Mouse (Mus musculus) MEL (cell line): ENCODE results near the gene Prkcg.

ENCODE experiments used
- CHD2 ChIP-seq: IDR thresholded peaks from 2 replicates; pipeline ENCODE4 v1.6.1; 2011; ENCODE audit warnings: low read length, improper control_type of control experiment
- CTCF ChIP-seq, 3 experiments: IDR thresholded peaks in 2 of 3; conservative IDR thresholded peaks in 1 of 3; 2 replicates each; pipeline ENCODE4 v1.5.1; 2011 to 2012; ENCODE audit warnings: low read length in 3 of 3, low read depth in 2 of 3, mild to moderate bottlenecking in 2 of 3, improper control_type of control experiment in 1 of 3, inconsistent platforms in 1 of 3, mixed read lengths in 1 of 3, moderate library complexity in 1 of 3; ENCODE audit not compliant: control insufficient read depth in 1 of 3, insufficient read depth in 1 of 3, poor library complexity in 1 of 3, severe bottlenecking in 1 of 3
- EP300 ChIP-seq, 2 experiments: IDR thresholded peaks; 2 replicates each; pipeline ENCODE4 v1.6.1; 2011; ENCODE audit warnings: improper control_type of control experiment in 2 of 2, low read length in 2 of 2, low read depth in 1 of 2, mild to moderate bottlenecking in 1 of 2
- GABPA ChIP-seq: IDR thresholded peaks from 2 replicates; pipeline ENCODE4 v1.6.1; 2012; ENCODE audit warnings: low read depth, mild to moderate bottlenecking, inconsistent platforms, low read length, improper control_type of control experiment, moderate library complexity
- GATA1 ChIP-seq: IDR thresholded peaks from 2 replicates; pipeline ENCODE4 v1.6.1; 2011; ENCODE audit warnings: low read depth, low read length, improper control_type of control experiment
- MAFK ChIP-seq: IDR thresholded peaks from 2 replicates; pipeline ENCODE4 v1.6.1; 2011; ENCODE audit warnings: low read depth, mild to moderate bottlenecking, low read length, improper control_type of control experiment, borderline replicate concordance
- MAX ChIP-seq: IDR thresholded peaks from 2 replicates; pipeline ENCODE4 v1.6.1; 2011; ENCODE audit warnings: low read length, improper control_type of control experiment
- MEF2A ChIP-seq: IDR thresholded peaks from 2 replicates; pipeline ENCODE4 v1.6.1; 2014; ENCODE audit warnings: low read depth, mild to moderate bottlenecking, inconsistent platforms, low read length, improper control_type of control experiment; ENCODE audit not compliant: poor library complexity, insufficient replicate concordance, severe bottlenecking; ENCODE audit errors: extremely low read depth
- POLR2A ChIP-seq, 2 experiments: IDR thresholded peaks; 2 replicates each; pipeline ENCODE4 v1.6.1; 2011 to 2012; ENCODE audit warnings: low read length in 2 of 2, mild to moderate bottlenecking in 2 of 2, control low read depth in 1 of 2, improper control_type of control experiment in 1 of 2, low read depth in 1 of 2, moderate library complexity in 1 of 2; ENCODE audit not compliant: control insufficient read depth in 1 of 2, insufficient read depth in 1 of 2, poor library complexity in 1 of 2

DNA sequence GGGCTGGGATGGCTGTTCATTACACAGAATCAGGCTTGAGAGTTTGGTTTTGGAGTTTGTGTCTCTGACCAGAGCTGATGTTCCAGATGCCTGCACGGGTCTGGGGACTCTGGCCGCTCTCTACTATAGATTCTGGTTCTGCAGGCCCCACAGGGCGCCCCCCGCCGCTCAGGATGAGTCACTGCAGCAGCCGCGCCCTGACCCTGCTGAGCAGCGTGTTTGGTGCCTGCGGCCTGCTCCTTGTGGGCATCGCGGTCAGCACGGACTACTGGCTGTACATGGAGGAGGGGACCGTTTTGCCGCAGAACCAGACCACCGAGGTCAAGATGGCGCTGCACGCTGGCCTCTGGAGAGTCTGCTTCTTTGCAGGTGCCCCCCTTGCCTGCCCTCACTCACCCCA lies 47.4 kb downstream of the Prkcg start:
- TF ChIP-seq EP300 (IDR thresholded peaks at IDR 0.05; ENCODE audit: low read depth in 1 of 2, low read length in 2 of 2) (no peak), POLR2A (IDR thresholded peaks at IDR 0.05; ENCODE audit: control insufficient read depth in 1 of 2, insufficient read depth in 1 of 2, low read depth in 1 of 2, low read length in 2 of 2, poor library complexity in 1 of 2) (no peak), CHD2 (no peak), CTCF (IDR thresholded peaks at IDR 0.05 in 2 of 3, conservative IDR thresholded peaks at IDR 0.05 in 1 of 3; ENCODE audit: control insufficient read depth in 1 of 3, insufficient read depth in 1 of 3, low read depth in 2 of 3, low read length in 3 of 3, poor library complexity in 1 of 3, severe bottlenecking in 1 of 3) (peak in 1 of 3 experiments; percentile 16; a peak in 1 of 6 replicates), MAFK (no peak), GATA1 (no peak), GABPA (no peak), MAX (no peak), MEF2A (no peak)
